Mouse (Mus musculus) urinary bladder, adult 2 months (tissue): Measurements from ENCODE around the gene Spaar. TPM values are rescaled to one million over a fixed set of nuclear protein-coding genes. Genes with fewer than 3 reads are reported as not detected.

Experiments used
- DNase-seq: peaks from one replicate; pipeline ENCODE4 v3.0.0; 2022; ENCODE audit warnings: low spot score
- polyA plus RNA-seq: library from polyadenylated mRNA; depleted of rRNA; stranded (reverse); fragments of >200 nt; gene quantifications from 2 replicates; pipeline ENCODE4 v1.2.3, GENCODE M21; 2012; rRNA removed

Gene Spaar
- polyA plus RNA-seq, 1 experiment = 1.6 TPM

- DNase-seq = no peak
Observed at GRCm38 (mm10) chr4:43798936-43799335, 69.1 kb downstream of the Spaar start.

Other genes with a start within 250 kb of the Spaar start
- 0.22 and 0.41 TPM in 2 replicates for gene Sit1, start 246.3 kb upstream of the Spaar start, polyA plus RNA-seq
- 272 and 290 TPM in 2 replicates for gene Ccdc107, start 237.1 kb upstream of the Spaar start, polyA plus RNA-seq
- 14.7 and 26.0 TPM in 2 replicates for gene Arhgef39, start 230.3 kb upstream of the Spaar start, polyA plus RNA-seq
- 1.3 and 1.9 TPM in 2 replicates for gene Car9, start 223.1 kb upstream of the Spaar start, polyA plus RNA-seq
- gene Tpm2, start 206.3 kb upstream of the Spaar start, polyA plus RNA-seq = 3,808 and 5,340 TPM in 2 replicates
- gene Creb3, start 167.7 kb upstream of the Spaar start, polyA plus RNA-seq = 57.7 and 77.0 TPM in 2 replicates
- gene Tln1, start 167.3 kb upstream of the Spaar start, polyA plus RNA-seq = 124 and 153 TPM in 2 replicates
- gene Rgp1, start 151.3 kb upstream of the Spaar start, polyA plus RNA-seq = 34.9 and 35.1 TPM in 2 replicates
- gene Gba2, start 151.2 kb upstream of the Spaar start, polyA plus RNA-seq = 15.1 and 16.8 TPM in 2 replicates
- gene Msmp, start 145.5 kb upstream of the Spaar start, polyA plus RNA-seq = 0.44 TPM in 1 of 2 replicates, not detected in the other
- 54.7 and 69.7 TPM in 2 replicates for gene Npr2, start 98.1 kb upstream of the Spaar start, polyA plus RNA-seq
- gene Spag8, start 76.4 kb upstream of the Spaar start, polyA plus RNA-seq = 1.0 and 1.3 TPM in 2 replicates
- 107 and 112 TPM in 2 replicates for gene Hint2, start 73.6 kb upstream of the Spaar start, polyA plus RNA-seq
- 8.3 and 12.6 TPM in 2 replicates for gene Tmem8b, start 61.1 kb upstream of the Spaar start, polyA plus RNA-seq
- 0.41 and 0.51 TPM in 2 replicates for gene Fam221b, start 60.9 kb upstream of the Spaar start, polyA plus RNA-seq
- gene Olfr70, start 29.2 kb upstream of the Spaar start, polyA plus RNA-seq = not detected in 2 replicates
- not detected in 2 replicates for gene Olfr71, start 19.8 kb upstream of the Spaar start, polyA plus RNA-seq
- 5.2 and 7.8 TPM in 2 replicates for gene Hrct1, start 2.8 kb upstream of the Spaar start, polyA plus RNA-seq
- gene Olfr159, start 41.0 kb downstream of the Spaar start, polyA plus RNA-seq = not detected in 2 replicates
- gene Olfr156, start 93.9 kb downstream of the Spaar start, polyA plus RNA-seq = not detected in 2 replicates
- not detected in 2 replicates for gene Olfr157, start 110.2 kb downstream of the Spaar start, polyA plus RNA-seq
- gene Olfr155, start 121.5 kb downstream of the Spaar start, polyA plus RNA-seq = not detected in 2 replicates
- gene Reck, start 145.5 kb downstream of the Spaar start, polyA plus RNA-seq = 25.8 and 26.0 TPM in 2 replicates
- 24.2 and 24.7 TPM in 2 replicates for gene Glipr2, start 227.4 kb downstream of the Spaar start, polyA plus RNA-seq